Mouse (Mus musculus): ENCODE results near the gene Rab42.
"Not testable (repeated sequence)": the region's sequence is repeated elsewhere in the genome, so short reads cannot be mapped to it uniquely, and the experiment has no call there.

Gene Rab42

DNA sequence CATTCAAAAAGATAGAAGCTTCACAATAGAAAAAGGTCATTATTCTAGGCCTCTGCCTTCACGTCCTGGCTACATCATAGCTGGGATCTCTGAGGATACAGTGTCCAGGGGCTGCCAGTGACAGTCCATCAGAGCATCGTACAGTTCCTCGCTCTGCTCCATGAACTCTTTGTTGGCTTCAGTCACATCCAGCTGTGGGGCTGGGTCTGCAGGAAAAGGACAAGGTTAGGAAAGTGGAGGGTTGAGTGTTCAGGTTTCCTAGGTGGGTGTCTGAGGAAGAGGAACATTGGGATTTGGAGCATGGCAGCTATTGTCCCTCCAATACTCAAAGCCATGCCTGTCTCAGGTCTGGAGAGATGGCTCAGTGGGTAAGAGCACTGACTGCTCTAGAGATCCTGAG, 8.6 kb upstream of the Rab42 start:
- no peak for DNase-seq (ENCODE audit: low read depth)

DNA sequence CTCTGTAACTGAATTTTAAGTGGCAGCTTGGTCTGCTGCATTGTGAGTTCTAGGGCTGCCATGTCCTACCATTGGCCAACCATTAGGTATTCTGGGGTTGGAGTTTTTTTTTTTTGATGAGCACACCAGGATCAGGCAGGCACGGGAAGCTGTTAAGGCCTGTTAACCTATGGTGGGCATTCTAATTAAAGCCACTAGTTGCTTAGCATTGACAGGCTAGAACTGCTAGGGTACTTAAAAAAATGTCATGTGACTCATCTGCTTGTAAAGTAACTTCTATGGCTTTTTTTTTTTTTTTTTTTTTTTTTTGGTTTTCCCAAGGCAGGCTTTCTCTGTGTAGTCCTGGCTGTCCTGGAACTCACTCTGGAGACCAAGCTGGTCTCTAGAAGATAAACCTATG, 8.0 kb upstream of the Rab42 start:
- DNase-seq (ENCODE audit: low read depth), result no peak

- DNase-seq (ENCODE audit: low read depth), result no peak
Measured at GRCm38 (mm10) chr4:132309849-132310472, 6.8 kb upstream of the Rab42 start.

DNA sequence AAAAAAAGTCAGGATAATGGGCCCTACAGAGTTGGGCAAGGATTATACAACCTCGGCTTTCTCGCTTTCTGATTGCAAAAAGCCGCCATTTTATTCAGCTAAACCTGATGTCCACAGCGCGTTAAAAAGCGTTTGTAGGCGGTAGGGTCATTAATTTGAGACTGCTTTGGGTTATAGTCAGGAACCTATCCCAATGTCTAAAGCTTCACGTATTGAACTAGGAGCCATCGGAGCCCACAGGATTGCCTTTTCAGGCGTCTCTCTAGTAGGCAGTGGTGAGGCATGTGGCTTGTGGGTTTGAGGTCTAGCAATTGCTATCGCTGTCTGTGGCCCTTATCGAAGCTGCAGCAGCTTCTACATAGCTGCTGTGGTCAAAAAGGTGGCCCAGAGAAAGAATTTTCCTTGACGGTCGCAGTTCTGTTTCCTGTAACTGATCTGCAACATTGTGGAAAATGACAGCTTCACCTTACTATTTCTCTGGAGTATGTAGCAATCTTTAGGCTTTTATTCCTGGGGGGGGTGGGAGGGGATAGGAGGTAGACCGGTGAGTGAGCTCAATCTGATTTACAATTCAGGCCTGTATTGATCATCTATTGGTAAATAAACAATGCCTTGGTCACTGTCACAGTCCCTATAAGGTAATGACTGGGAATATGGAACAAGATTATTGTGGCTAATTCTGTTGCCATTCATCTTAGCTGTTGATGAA, 6.1 kb upstream of the Rab42 start:
- no peak for DNase-seq (ENCODE audit: low read depth)

- peak; percentile 80 for DNase-seq (ENCODE audit: low read depth)
Measured at GRCm38 (mm10) chr4:132308437-132309139, 5.4 kb upstream of the Rab42 start.

DNA sequence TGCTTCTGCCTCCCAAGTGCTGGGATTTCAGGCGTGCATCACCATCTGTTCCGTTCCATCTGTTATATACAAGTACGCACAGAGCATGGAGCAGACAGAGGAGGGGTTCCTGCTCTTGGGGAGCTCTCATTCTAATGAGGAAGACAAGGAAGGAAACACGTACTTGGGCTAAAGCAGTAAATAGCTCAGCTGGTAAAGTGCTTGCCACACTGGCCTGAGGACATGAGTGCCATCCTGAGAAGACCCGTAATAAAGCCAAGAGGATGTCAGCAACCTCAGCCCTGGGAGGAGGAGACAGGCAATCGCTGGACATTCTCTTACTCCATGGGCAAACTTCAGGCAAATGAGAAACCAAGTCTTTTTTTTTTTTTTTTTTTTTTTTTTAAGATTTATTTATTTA, 2.8 kb upstream of the Rab42 start:
- DNase-seq (ENCODE audit: low read depth), result no peak

- no peak for DNase-seq (ENCODE audit: low read depth)
Measured at GRCm38 (mm10) chr4:132305276-132305675, 2.1 kb upstream of the Rab42 start.

GRCm38 (mm10) chr4:132303484-132303883, 299 bp upstream of the Rab42 start:
- not testable (repeated sequence) for DNase-seq (ENCODE audit: low read depth)

- DNase-seq (ENCODE audit: low read depth), result no peak
Measured at GRCm38 (mm10) chr4:132301965-132302938, 933 bp downstream of the Rab42 start.

DNA sequence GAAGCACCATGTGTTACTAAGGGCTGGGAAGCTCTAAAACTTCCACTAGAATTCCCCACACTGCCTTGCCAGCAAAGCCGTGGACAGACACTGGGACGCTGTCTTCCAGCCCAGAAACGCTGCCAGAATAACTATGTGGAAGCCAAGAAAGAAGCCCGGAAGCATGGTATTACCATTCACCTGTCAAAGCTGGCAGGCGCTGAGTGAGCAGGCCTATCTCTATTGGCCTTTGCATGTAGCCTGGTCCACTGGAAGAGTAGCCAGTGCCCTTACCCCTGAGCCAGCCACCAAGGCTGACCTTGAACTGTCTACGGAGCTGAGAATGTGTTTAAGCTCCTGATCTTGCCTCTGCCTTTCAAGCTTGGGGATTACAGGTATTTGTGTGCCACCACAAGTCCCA, 1.7 kb downstream of the Rab42 start:
- DNase-seq (ENCODE audit: low read depth), result no peak

DNA sequence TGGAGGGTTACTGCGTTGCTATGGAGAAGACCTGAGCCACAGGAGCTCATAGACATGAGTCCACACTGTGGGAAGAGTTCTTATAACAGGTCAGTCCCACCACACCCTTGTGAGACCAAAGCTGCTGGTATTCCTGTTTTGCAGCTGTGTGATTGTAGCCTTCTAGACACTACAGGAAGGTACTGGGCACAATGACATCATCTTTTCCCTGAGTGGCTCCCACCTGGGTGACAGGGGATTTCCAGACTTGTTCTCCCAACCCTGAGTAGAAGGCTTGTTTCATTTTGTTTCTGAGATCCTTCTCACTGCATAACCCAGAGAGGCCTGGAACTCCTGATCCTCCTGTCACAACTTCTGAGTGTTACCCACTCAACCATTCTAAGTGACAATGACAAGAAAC, 3.3 kb downstream of the Rab42 start:
- no peak for DNase-seq (ENCODE audit: low read depth)

- no peak for DNase-seq (ENCODE audit: low read depth)
Measured at GRCm38 (mm10) chr4:132295696-132296390, 7.3 kb downstream of the Rab42 start.

DNA sequence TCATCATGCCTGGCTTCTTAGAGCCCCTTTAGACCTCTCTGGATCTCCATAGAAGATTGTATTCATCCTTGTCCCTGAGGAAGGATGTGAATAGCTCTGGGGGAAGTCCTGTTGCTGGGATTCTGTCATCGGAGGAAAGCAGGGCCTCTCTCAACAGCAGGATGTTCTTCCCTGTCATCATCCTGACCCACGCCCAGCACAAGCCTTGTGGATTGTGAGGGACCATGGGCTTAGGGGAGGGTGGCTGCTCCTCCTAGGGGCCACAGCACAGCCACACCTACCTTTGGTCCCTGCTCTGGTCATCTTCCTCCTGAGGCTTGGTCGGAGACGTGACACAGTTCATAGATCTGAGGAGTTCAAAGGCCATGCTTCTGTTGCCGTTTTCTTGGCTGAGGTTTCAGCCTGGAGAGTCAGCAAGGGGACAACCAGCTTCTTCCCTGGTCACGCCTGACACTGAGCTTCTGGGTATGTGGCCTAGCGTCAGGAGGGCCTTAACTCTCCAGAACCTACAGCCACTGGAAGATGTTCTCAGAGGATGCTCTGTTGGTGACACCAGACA, 9.4 kb downstream of the Rab42 start:
- no peak for DNase-seq (ENCODE audit: low read depth)

GRCm38 (mm10) chr4:132292988-132293387, 10.2 kb downstream of the Rab42 start:
- DNase-seq (ENCODE audit: low read depth), result no peak

- DNase-seq (ENCODE audit: low read depth), result no peak
Measured at GRCm38 (mm10) chr4:132291624-132292335, 11.4 kb downstream of the Rab42 start.

DNA sequence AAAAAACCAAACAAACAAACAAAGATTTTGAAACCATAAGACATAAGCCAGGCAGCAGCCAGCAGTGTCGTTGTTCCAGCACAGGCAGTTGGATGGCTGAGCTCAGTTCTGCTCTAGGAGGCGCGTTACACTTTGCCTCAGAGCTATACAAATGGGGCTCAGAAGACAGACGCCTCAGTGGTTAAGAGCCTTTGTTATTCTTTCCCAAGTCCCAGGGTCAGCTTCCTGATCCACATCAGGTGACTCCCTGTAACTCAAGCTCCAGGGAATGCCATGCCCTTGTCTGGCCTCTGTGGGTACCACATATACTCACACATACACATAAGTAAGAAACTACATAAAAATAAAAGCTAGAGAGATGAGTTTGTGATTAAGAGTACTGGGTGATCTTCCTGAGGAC, 12.1 kb downstream of the Rab42 start:
- DNase-seq (ENCODE audit: low read depth), result no peak

- DNase-seq (ENCODE audit: low read depth), result not testable (repeated sequence)
Measured at GRCm38 (mm10) chr4:132288840-132289239, 14.3 kb downstream of the Rab42 start.

DNA sequence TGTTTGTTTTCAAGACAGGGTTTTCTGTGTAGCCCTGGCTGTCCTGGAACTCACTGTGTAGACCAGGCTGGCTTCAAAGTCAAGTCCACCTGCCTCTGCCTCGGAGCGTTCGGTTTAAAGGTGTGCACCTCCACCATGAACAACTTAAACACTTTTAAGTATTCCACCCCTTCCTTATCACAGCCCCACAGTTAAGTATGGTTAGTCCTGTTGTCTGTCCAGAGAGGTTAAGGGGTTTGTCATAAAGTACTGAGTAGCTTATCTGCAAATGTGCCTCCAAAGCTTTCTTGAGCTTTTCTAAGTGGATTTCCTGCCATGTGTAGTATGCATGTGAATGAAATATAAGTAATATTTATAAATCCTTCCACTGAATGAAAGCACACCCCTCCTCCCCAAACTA, 27.2 kb downstream of the Rab42 start:
- DNase-seq (ENCODE audit: low read depth), result no peak

DNA sequence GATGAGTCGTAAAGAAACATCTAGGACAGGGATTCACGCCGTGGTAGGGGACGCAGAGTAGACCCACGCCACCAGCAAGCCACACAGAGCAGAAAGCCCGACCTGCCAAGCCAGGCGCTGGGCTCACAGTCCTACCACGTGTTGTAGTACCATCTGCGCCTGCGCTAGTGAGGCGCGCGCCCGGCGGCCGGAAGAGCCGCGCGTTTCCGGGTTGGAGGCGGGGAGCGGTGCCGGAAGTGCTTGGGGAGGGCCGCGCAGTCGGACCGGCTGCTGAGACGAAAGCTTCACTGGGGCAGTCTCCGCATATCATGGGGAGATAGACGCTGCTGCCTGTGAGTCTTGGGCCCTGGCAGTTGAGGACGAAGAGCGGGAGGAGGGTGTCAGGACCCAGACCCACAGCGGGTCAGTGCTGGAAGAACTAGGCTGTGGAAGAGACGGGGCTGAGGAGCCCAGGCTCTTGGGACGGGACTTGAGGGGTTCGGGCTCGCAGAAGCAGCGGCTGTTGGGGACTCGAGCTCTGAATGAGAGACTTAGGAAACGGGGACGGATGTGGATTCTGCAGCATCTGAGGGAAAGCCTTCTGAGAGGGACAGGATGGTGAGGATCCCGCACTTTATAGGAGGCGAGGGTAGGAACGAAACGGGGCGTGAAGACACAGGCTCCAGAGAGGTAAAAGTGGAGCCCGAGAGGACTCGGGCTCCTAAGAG, 28.9 kb downstream of the Rab42 start, which contains the start of gene Taf12:
Taf12 (plus strand) TSS at position 220 of the 707 bp plus-strand sequence.
- peak; percentile 80 for DNase-seq (ENCODE audit: low read depth)

DNA sequence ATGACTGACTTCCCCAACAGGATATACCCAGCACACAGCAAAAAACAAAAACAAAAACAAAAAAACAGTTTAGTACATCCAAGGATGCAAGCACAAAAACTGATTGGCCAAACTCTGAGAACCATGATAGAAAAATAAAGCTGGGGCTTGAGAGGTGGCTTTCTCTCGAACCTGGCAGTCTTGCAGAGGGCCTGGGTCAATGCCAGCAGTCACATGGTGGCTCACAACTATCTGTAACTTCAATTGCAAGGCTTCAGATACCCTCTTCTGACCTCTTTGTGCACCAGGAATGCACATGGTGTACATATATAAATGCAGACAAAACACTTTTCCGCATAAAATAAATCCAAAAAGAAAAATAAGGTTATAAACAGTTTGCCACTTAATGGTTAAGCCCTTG, 30.0 kb downstream of the Rab42 start:
- no peak for DNase-seq (ENCODE audit: low read depth)
